Mouse (Mus musculus): ENCODE measurements at regions not wholly inside any gene's neighbourhood (a gene's known extent, or its start where the extent isn't known, plus 50 kb on each side); places are given as distances from the start of the nearest gene placed in this dataset.

DNA sequence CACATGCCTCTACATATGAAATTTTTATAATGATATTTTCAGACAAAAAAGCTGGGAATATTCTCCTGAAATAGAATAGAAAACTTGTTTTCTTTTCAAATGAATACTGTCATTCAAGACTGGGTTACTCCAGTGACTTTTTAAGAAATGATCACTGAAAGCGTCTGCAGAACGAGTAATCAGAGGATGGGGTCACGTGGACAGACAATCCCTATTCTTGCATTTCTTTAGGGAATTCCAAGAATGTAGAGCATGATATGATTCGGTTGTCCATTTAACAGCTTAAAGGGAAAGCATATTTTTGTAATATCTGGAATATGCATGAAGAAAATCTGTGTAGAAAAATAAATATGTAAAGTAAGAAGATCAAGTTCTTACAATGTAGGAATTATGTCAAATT, 65.6 kb downstream of the 4933402N22Rik start:
- no peak for TF ChIP-seq CTCF (IDR thresholded peaks at IDR 0.05)
- DNase-seq (ENCODE audit: extremely low spot score in 1 of 2, low spot score in 2 of 2) = no peak
- Histone ChIP-seq H3K27ac (no peak overlapping the region), H3K4me3 (no peak overlapping the region)
- intact Hi-C loops (cut with DNase I) = no loop called here

DNA sequence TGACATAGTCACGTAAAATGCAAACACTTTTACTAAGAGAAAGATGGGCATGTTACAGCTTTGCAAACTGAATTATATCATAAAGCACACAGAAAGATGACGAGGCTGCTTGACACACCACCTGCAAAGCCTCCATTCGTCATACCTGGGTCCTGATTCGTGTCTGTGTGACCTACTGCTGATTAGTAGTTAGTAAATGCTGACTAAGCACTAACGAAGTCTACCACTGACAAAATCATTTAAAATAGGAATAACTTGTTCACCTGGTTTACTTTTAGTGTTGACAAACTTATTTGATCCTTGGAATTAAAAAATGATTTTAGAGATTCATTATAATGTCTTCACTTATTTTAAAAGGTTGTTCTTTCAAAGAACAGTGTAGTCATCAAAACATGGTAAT, 71.3 kb downstream of the 4933402N22Rik start:
- TF ChIP-seq CTCF (IDR thresholded peaks at IDR 0.05) = no peak
- DNase-seq (ENCODE audit: extremely low spot score in 1 of 2, low spot score in 2 of 2) = no peak
- Histone ChIP-seq H3K4me3 (no peak overlapping the region), H3K27ac (no peak overlapping the region)
- intact Hi-C loops (cut with DNase I) = no loop called here

DNA sequence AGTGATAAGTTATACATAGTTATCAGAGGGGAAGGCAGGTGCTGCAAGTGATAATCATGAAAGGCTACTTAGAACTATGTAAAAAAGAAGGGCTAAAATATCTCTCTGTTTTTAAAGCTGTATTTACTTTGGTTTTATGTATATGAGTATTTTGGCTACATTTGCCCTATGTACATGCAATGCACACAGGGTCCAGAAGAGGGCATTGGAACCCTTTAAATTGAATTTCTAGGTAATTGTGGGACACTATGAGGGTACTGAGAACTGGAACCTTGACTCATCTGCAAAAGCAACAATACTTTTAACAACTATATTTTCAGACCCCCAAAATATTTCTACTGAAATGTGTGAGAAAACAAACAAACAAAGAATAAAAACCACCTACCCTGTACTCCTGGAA, 82.9 kb downstream of the 4933402N22Rik start:
- peak; percentile 17 for TF ChIP-seq CTCF (IDR thresholded peaks at IDR 0.05)
- no peak for DNase-seq (ENCODE audit: extremely low spot score in 1 of 2, low spot score in 2 of 2)

DNA sequence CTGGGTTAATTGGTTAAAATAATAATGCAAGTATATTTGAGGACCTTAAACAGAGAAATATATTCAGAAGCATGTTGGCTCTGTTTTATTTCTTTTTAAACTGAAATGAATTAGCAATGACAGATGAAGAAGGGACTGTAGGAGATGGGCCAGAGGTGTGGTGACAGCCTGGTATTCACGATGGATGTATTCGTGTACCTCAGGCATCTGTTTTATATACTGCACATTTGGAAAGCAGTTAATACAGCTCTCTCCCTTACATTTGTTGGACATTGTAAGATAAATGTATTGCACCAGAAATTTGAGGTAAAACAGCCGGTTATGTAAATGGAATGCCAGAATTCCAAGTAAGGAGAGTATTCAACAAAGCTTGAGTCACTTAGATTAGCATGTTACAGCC, 88.6 kb downstream of the 4933402N22Rik start:
- DNase-seq (ENCODE audit: extremely low spot score in 1 of 2, low spot score in 2 of 2) = no peak
- no peak for TF ChIP-seq CTCF (IDR thresholded peaks at IDR 0.05)
- Histone ChIP-seq H3K4me3 (no peak overlapping the region), H3K27ac (no peak overlapping the region)
- intact Hi-C loops (cut with DNase I) = no loop called here

More for the DNA sequence above, 82.9 kb downstream of the 4933402N22Rik start:
- Histone ChIP-seq H3K27ac (no peak overlapping the region), H3K4me3 (no peak overlapping the region)
- intact Hi-C loops (cut with DNase I) = no loop called here

DNA sequence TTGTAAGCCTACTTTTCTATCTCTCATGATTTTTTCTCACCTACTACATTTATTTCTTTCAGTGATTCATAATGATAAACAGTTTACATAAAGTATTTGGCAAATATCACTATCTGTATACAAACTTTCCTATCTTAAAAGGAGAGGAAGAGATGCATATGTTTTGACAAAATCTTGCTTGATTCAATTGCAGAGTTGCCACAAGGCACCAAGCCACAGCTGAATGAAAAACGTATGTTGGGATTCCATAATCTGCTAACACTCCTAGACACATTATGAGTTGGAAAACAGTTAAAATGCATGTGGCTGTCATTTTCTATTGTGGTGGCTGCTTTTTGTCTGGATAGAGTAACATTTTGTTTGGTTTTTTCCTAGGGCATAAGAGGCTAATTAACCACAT, 98.5 kb downstream of the 4933402N22Rik start:
- no peak for TF ChIP-seq CTCF (IDR thresholded peaks at IDR 0.05)
- Histone ChIP-seq H3K27ac (no peak overlapping the region), H3K4me3 (no peak overlapping the region)
- DNase-seq (ENCODE audit: extremely low spot score in 1 of 2, low spot score in 2 of 2) = no peak
- intact Hi-C loops (cut with DNase I) = no loop called here

DNA sequence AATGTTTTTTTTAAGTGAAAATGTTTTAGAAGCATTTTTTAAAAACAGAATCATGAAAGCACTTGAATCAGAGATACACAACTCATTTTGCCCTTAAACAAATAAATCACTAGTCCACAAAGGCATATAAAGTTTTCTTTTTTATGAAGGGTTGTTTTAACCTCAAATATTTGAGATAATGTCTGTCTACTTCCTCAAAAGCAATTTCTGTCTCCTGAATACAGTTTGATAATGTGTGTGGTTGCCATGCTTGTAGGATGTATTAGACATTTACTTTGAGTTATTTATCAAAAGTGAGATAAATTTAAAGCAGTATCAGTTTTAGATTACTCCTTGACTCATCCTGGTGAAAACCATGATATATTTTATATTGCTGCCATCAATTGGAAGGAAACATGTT, 102.6 kb downstream of the 4933402N22Rik start:
- Histone ChIP-seq H3K27ac (no peak overlapping the region), H3K4me3 (no peak overlapping the region)
- DNase-seq (ENCODE audit: extremely low spot score in 1 of 2, low spot score in 2 of 2) = no peak
- intact Hi-C loops (cut with DNase I) = loop anchor here (10.0 kb wide), 1 partner anchor 1346 kb away; no protein-coding TSS in a partner anchor
- TF ChIP-seq CTCF (IDR thresholded peaks at IDR 0.05) = no peak

DNA sequence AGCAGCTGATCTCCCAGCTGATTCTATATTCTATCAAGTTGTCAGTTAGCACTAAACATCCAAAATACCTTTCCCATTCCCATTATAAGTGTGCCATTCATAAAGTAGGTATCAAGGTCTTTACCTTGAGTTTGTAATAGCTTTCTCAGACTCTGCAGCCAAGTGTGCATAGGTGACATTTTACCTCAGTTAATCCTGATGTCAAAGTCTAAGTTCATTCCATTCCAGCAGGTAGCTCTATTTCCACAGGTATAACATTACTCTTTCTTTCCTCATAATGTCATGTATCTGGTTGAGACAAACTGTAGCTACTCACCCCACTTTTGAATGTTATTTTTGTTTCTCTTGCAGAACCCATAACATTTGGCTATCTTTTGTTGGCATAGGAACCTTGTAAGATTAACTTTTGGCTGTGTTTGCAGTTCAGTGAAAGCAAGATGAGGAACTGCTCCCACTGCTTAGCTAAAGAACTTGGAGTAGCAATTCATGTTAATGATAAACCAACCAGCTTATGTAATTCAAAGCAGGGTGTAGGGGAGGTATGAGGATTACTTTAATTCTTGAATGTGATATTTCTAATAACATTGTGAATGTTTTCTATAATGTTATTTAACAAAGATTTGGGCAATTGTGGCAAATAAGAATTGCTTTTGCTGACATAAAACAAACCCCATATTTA, 107.0 kb downstream of the 4933402N22Rik start:
- no peak for TF ChIP-seq CTCF (IDR thresholded peaks at IDR 0.05)
- Histone ChIP-seq H3K27ac (no peak overlapping the region), H3K4me3 (no peak overlapping the region)
- no peak for DNase-seq (ENCODE audit: extremely low spot score in 1 of 2, low spot score in 2 of 2)
- intact Hi-C loops (cut with DNase I) = loop anchor here (10.0 kb wide), 1 partner anchor 1350 kb away; no protein-coding TSS in a partner anchor

DNA sequence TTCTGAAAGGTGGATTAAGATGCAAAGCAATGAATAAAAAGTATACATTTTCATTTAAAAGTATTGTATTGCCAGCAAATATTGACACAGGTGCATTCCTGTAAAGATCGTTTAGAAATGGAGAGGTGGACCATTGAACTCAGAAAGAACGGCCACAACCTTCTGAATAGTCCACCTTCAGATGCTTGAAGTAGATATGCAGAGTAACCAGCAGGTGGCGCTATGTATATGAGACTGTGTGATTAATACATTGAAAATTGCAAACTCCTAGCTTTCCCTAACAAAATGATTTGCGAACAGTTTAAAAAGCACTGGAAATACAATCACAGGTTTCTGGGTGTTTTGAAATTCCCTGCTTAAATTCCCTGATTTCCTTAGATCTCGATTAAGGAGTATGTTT, 112.2 kb downstream of the 4933402N22Rik start:
- no peak overlapping the region for H3K4me3 ChIP-seq
- no peak overlapping the region for H3K27ac ChIP-seq
- intact Hi-C loops (cut with DNase I) = loop anchor here (2.0 to 5.0 kb wide), 2 partner anchors 353 to 512 kb away; partner anchors contain the start of gene Sema3d
- peak; percentile 89 for TF ChIP-seq CTCF (IDR thresholded peaks at IDR 0.05)
- DNase-seq (ENCODE audit: extremely low spot score in 1 of 2, low spot score in 2 of 2) = peak; percentile 26 to 33

DNA sequence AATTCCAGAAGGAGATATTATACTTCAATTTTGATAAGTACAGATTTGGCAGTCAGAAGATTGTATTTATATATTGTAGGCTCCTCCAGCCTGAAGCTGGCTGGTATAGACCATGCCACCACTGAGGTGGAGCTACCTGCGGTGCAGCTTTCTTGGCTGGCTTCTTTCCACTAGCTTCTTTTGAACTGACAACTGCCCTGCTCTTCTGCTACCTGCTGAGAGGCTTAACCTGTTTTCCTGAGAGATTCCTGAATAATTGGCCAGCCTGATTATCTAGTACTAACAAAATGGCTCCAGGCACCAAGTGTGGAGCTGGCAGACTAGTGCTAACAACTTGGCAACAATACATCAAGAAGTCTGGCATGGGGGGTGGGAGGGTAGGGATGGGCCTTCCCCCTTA, 132.0 kb downstream of the 4933402N22Rik start:
- no peak for TF ChIP-seq CTCF (IDR thresholded peaks at IDR 0.05)
- Histone ChIP-seq H3K27ac (no peak overlapping the region), H3K4me3 (no peak overlapping the region)
- no peak for DNase-seq (ENCODE audit: extremely low spot score in 1 of 2, low spot score in 2 of 2)
- intact Hi-C loops (cut with DNase I) = no loop called here

DNA sequence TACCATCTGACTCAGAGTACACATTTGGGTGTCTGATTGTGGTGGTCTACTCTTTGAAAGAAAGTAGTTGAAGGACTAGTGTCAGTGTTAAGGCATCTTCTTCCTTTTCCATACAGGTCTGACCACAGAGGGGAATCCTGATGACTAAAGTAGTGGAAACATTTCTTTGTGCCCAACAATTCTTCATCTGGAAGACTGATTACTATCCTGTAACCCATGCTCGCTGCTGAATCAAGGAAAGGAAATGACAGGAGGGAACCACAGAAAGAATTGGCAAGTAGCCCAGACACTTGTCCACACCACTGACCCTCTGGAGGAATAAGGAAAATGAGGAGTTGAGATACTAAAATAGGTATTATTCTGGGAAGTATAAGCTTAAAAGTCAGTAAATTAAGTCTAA, 162.3 kb downstream of the 4933402N22Rik start:
- no peak for DNase-seq (ENCODE audit: extremely low spot score in 1 of 2, low spot score in 2 of 2)
- H3K4me3 ChIP-seq = no peak overlapping the region
- no peak for TF ChIP-seq CTCF (IDR thresholded peaks at IDR 0.05)
- no peak overlapping the region for H3K27ac ChIP-seq
- intact Hi-C loops (cut with DNase I) = no loop called here

DNA sequence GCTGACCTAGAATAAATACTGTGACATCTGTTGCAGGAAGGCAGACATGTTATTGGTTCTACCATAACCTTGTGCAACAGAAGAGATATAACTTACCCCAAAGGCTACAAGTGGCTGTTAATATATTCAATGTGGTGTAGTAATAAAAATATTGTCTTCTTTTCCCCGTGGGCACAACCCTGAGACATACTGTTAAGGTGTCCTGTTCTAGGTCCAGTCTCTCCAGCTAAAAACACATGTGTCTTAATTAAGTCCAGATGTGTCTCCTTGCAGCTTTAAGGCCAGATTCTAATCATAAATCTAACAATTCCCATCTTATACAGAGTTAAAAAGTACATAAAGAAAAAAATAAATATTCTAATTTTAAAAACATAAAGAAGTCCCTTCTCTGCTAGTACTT, 175.8 kb downstream of the 4933402N22Rik start:
- DNase-seq (ENCODE audit: extremely low spot score in 1 of 2, low spot score in 2 of 2) = no peak
- intact Hi-C loops (cut with DNase I) = no loop called here
- no peak for TF ChIP-seq CTCF (IDR thresholded peaks at IDR 0.05)
- Histone ChIP-seq H3K4me3 (no peak overlapping the region), H3K27ac (no peak overlapping the region)

DNA sequence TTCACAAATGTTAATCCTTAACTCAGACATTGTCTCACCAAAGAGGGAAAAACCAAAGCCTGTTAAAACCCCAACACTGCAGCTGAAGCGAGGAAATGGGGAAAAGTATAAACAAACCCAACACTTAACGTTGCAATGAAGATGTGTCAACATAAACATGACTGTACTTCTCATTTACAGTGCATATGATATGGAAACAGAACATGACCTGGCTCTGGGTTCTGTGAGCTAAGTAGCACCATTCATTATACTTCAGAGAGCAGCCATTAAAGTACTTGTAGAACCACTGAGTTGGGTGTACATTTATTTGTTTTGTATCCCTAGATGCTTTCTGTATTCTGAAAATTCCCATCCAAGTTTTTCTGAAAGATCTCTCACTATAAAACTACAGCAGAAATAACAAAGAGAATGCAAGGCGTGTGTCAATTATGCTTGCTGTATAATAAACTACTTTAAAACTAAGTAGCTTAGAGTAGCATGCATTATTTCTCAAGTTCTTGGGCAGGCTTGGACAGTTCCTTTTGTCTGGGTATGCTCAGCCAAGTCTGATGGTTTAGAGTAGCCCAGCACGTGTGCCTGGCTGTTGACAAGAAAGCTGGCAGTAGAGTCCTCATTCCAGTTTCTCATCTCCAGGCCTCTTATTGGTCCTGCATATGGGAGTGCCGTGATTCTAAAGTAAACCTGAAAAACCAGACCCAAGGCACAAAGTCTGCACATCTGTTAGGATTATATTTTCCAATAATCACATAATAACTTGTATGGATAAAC, 198.9 kb downstream of the 4933402N22Rik start:
- intact Hi-C loops (cut with DNase I) = no loop called here
- no peak overlapping the region for H3K4me3 ChIP-seq
- no peak for TF ChIP-seq CTCF (IDR thresholded peaks at IDR 0.05)
- DNase-seq (ENCODE audit: extremely low spot score in 1 of 2, low spot score in 2 of 2) = no peak
- no peak overlapping the region for H3K27ac ChIP-seq

Measured in left cerebral cortex, adult 2 months (tissue).